Mouse (Mus musculus) C2C12 (cell line): ENCODE data around the gene Arpp21. TPM values are rescaled to one million over a fixed set of nuclear protein-coding genes. Genes with fewer than 3 reads are reported as not detected.

Source experiments
- H3K27me3 ChIP-seq: one replicate; pipeline ENCODE4 v1.6.1; 2011; ENCODE audit not compliant: control insufficient read depth, insufficient read depth, insufficient read length
- H3K36me3 ChIP-seq: one replicate; pipeline ENCODE4 v1.6.1; 2011; ENCODE audit not compliant: control insufficient read depth, insufficient read depth
- H3K4me3 ChIP-seq: one replicate; pipeline ENCODE4 v1.5.1; 2011; ENCODE audit warnings: mild to moderate bottlenecking, control low read depth; ENCODE audit not compliant: poor library complexity, insufficient read depth, severe bottlenecking
- H3K79me2 ChIP-seq: one replicate; pipeline ENCODE4 v1.6.1; 2011; ENCODE audit not compliant: control insufficient read depth, insufficient read depth
- H3K79me3 ChIP-seq: one replicate; pipeline ENCODE4 v1.6.1; 2011; ENCODE audit warnings: low read depth, control low read depth
- H3ac ChIP-seq: one replicate; pipeline ENCODE3; 2011; ENCODE audit warnings: low read depth; ENCODE audit not compliant: control insufficient read depth, insufficient read length
- CEBPB ChIP-seq: IDR thresholded peaks from one replicate; pipeline ENCODE4 v1.6.1; 2011; ENCODE audit warnings: low read depth, mild to moderate bottlenecking, control low read depth, moderate library complexity
- CTCF ChIP-seq: IDR thresholded peaks from one replicate; pipeline ENCODE4 v1.5.1; 2011; ENCODE audit not compliant: control insufficient read depth, insufficient read depth, insufficient read length
- FOSL1 ChIP-seq: IDR thresholded peaks from one replicate; pipeline ENCODE4 v1.8.0; 2011; ENCODE audit warnings: mild to moderate bottlenecking, low read length; ENCODE audit not compliant: poor library complexity, insufficient read depth, severe bottlenecking
- MAX ChIP-seq: IDR thresholded peaks from one replicate; pipeline ENCODE4 v1.6.1; 2011; ENCODE audit warnings: mild to moderate bottlenecking, control low read depth
- MYOD1 ChIP-seq: IDR thresholded peaks from one replicate; pipeline ENCODE4 v1.6.1; 2011; ENCODE audit warnings: low read depth; ENCODE audit not compliant: control insufficient read depth, insufficient read length
- MYOG ChIP-seq: IDR thresholded peaks from one replicate; pipeline ENCODE4 v1.6.1; 2011; ENCODE audit not compliant: control insufficient read depth, insufficient read length; ENCODE audit errors: extremely low read depth
- USF1 ChIP-seq: IDR thresholded peaks from one replicate; pipeline ENCODE4 v1.6.1; 2011; ENCODE audit warnings: low read depth, mild to moderate bottlenecking, control low read depth, moderate library complexity
- long read RNA-seq, 2 experiments: library from polyadenylated mRNA; unstranded; transcript quantifications; one replicate each; pipeline ENCODE4 v2.0.0; 2019 to 2020
- polyA plus RNA-seq: library from polyadenylated mRNA; unstranded; fragments of >200 nt; fragmentation: generic; extraction: Trizol; gene quantifications from one replicate; pipeline ENCODE4 v1.2.1, GENCODE M21; 2012; ENCODE audit warnings: missing spikeins

Gene Arpp21
- polyA plus RNA-seq = 0.16 TPM
- long read RNA-seq, experiment 1 = 0 reads
- long read RNA-seq, experiment 2, partial matches to known transcripts = 0 of 1 reads
- long read RNA-seq, experiment 2, other reads (novel, unspliced or antisense) = 0 of 1 reads

DNA sequence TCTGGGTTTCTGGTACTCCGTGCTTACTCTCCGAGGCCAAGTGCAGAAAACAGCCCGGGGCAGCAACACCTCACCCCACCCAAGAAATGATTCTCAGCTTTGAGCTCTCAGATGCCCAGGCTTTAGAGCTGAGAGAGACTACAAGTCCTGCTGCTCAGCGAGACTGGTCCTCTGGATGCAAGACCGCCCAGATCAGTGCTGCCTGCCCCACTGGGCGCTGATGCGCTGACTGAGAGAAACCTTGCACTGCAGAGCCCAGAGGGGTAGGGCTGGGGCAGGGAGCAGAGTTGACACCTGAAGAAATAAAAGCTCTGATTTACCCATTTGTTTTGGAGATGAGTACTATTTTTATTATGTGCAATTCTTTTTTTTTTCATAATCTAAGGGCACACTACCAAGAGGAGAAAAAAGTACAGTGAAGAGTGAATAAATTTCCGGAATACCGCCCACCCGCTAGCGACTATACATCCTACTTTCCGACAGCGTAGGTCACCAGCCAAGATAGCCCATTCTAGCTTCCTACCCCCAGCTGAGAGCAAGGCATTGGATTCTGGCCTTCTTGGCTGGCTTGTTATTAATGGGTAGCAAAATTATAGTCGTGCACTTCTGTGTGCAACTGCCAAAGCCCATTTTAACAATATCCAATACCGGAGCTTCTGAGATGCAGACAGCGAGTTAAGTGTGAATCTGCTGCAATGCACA is at the start of gene Arpp21:
TSS of gene Arpp21 (minus strand) at position 243 of the 702 bp plus-strand sequence.
- Histone ChIP-seq H3K79me2 (no peaks in the 10 kb centered on the region), H3K27me3 (peaks cover 8% of the 10 kb centered on the region), H3K79me3 (no peaks in the 10 kb centered on the region), H3ac (peak within 1 kb of the TSS; percentile 50), H3K4me3 (no peak within 1 kb of the TSS), H3K36me3 (no peaks in the 10 kb centered on the region)
- TF ChIP-seq FOSL1 (no peak), MAX (no peak), CEBPB (no peak), MYOD1 (no peak), USF1 (no peak), MYOG (no peak), CTCF (no peak)

GRCm38 (mm10) chr9:112272426-112272969 is 36.8 kb upstream of the Arpp21 start:
- Histone ChIP-seq H3K27me3 (no peaks in the 10 kb centered on the region), H3K4me3 (no peak overlapping the region), H3K36me3 (no peaks in the 10 kb centered on the region), H3K79me3 (no peaks in the 10 kb centered on the region), H3ac (no peak overlapping the region), H3K79me2 (no peaks in the 10 kb centered on the region)
- TF ChIP-seq CEBPB (no peak), CTCF (no peak), MAX (no peak), MYOG (no peak), USF1 (no peak)

GRCm38 (mm10) chr9:112264982-112265641 is 29.4 kb upstream of the Arpp21 start:
- Histone ChIP-seq H3K4me3 (no peak overlapping the region), H3K36me3 (no peaks in the 10 kb centered on the region), H3K79me2 (no peaks in the 10 kb centered on the region), H3K79me3 (no peaks in the 10 kb centered on the region), H3ac (no peak overlapping the region), H3K27me3 (no peaks in the 10 kb centered on the region)
- no peak for TF ChIP-seq CEBPB
- TF ChIP-seq MAX = no peak
- TF ChIP-seq CTCF = no peak
- no peak for TF ChIP-seq USF1
- TF ChIP-seq MYOG = no peak
- TF ChIP-seq FOSL1 = no peak
- no peak for TF ChIP-seq MYOD1

- Histone ChIP-seq H3ac (no peak overlapping the region), H3K79me3 (no peaks in the 10 kb centered on the region), H3K4me3 (no peak overlapping the region), H3K27me3 (no peaks in the 10 kb centered on the region), H3K79me2 (no peaks in the 10 kb centered on the region), H3K36me3 (no peaks in the 10 kb centered on the region)
- TF ChIP-seq MAX = no peak
- TF ChIP-seq MYOD1 = no peak
- TF ChIP-seq FOSL1 = no peak
- TF ChIP-seq CTCF = no peak
- TF ChIP-seq CEBPB = no peak
- no peak for TF ChIP-seq USF1
- TF ChIP-seq MYOG = no peak
These were observed 26.5 kb upstream of the Arpp21 start for GRCm38 (mm10) chr9:112261986-112262901.

DNA sequence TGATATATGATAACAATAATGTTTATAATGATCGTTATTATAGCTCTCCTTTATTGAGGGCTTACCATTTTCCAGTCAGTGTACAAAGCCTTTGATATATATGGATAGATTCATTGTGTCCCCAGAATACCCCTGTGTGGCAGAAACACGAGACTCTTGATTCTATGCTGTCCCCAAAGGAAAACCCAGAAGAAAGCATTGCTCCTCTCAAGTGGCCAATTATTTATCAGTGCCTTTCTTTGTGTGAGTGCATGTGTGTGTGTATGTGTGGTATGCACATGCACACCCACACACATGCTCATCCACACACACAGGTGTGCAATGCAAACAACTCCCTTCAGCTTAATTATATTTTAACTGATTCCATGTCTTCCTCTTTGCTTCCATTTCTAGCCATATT is 25.8 kb upstream of the Arpp21 start:
- Histone ChIP-seq H3K27me3 (no peaks in the 10 kb centered on the region), H3K79me3 (no peaks in the 10 kb centered on the region), H3ac (no peak overlapping the region), H3K79me2 (no peaks in the 10 kb centered on the region), H3K36me3 (no peaks in the 10 kb centered on the region), H3K4me3 (no peak overlapping the region)
- TF ChIP-seq MYOD1 (no peak), CEBPB (no peak), MYOG (no peak), USF1 (no peak), CTCF (no peak), FOSL1 (no peak), MAX (no peak)
